Mouse (Mus musculus) left cerebral cortex, postnatal 36 days (tissue): ENCODE measurements at regions not wholly inside any gene's neighbourhood (a gene's known extent, or its start where the extent isn't known, plus 50 kb on each side); places are given as distances from the start of the nearest gene placed in this dataset.

ENCODE experiments used
- DNase-seq, 2 experiments: peaks; one replicate each; pipeline ENCODE4 v3.0.0; 2021 to 2022; ENCODE audit warnings: low spot score in 2 of 2, mixed read lengths in 1 of 2
- intact Hi-C: fragments of 180-260 bp; cut with DNase I; formaldehyde crosslinking; loops from one replicate; pipeline ENCODE4 v1.15.1; 2025

GRCm38 (mm10) chr14:33836341-33836740, 87.0 kb upstream of the Gdf10 start:
- intact Hi-C loops = no loop called here
- DNase-seq = no peak

GRCm38 (mm10) chr14:33841821-33842220, 81.6 kb upstream of the Gdf10 start:
- intact Hi-C loops = no loop called here

GRCm38 (mm10) chr14:33853499-33853898, 69.9 kb upstream of the Gdf10 start:
- DNase-seq = no peak
- intact Hi-C loops = no loop called here

More at GRCm38 (mm10) chr14:33841821-33842220, 81.6 kb upstream of the Gdf10 start:
- DNase-seq = no peak

GRCm38 (mm10) chr14:33854181-33854580, 69.2 kb upstream of the Gdf10 start:
- DNase-seq = no peak
- intact Hi-C loops = no loop called here

GRCm38 (mm10) chr14:33856992-33857391, 66.4 kb upstream of the Gdf10 start:
- DNase-seq = no peak
- intact Hi-C loops = no loop called here

- intact Hi-C loops = no loop called here
- no peak for DNase-seq
Measured at GRCm38 (mm10) chr14:33864796-33865195, 58.6 kb upstream of the Gdf10 start.

- DNase-seq = no peak
Measured at GRCm38 (mm10) chr14:33865746-33866145, 57.6 kb upstream of the Gdf10 start.

GRCm38 (mm10) chr14:33867674-33868073, 55.7 kb upstream of the Gdf10 start:
- intact Hi-C loops = no loop called here

More at GRCm38 (mm10) chr14:33865746-33866145, 57.6 kb upstream of the Gdf10 start:
- intact Hi-C loops = no loop called here

More at GRCm38 (mm10) chr14:33867674-33868073, 55.7 kb upstream of the Gdf10 start:
- no peak for DNase-seq
